In genomic region chr13:53068461-53068860, GRCm38 (mm10) we compare ENCODE assay signal across 11 mouse cellular contexts.
A peak's percentile ranks its signal among the peaks of the same experiment; 100 is the strongest.
DNase-seq lines count a peak whose midpoint lies in the region; ATAC-seq lines count a peak whose summit lies in the region.
"Had no signal": no experiment of that assay in that cellular context is flagged by ENCODE, and none has a peak within 500 bp of the region (broad histone marks: within the 10 kb centered on the region; RNA-seq: fewer than 3 reads in every experiment).

No protein-coding gene starts in this region.

- peak overlapping the region; percentile 23 for H3K27ac ChIP-seq in hindbrain, embryonic 10.5 days
- H3K27ac ChIP-seq in hindbrain, embryonic 16.5 days (ENCODE audit: low read depth, low read length) = no peak overlapping the region
- H3K27ac ChIP-seq: intestine, embryonic 15.5 days; limb, embryonic 13.5 days had no signal

- no peak for ATAC-seq in hindbrain, embryonic 16.5 days
- ATAC-seq: intestine, embryonic 15.5 days had no signal

- H3K36me3 ChIP-seq in hindbrain, embryonic 10.5 days = no peaks in the 10 kb centered on the region
- no peaks in the 10 kb centered on the region for H3K36me3 ChIP-seq in hindbrain, embryonic 16.5 days (ENCODE audit: control insufficient read depth, insufficient read depth, low read length)
- H3K36me3 ChIP-seq: intestine, embryonic 15.5 days; limb, embryonic 13.5 days had no signal

- no peaks in the 10 kb centered on the region for H3K9me3 ChIP-seq in hindbrain, embryonic 10.5 days
- H3K9me3 ChIP-seq in hindbrain, embryonic 16.5 days (ENCODE audit: control insufficient read depth, low read length) = no peaks in the 10 kb centered on the region
- H3K9me3 ChIP-seq: intestine, embryonic 15.5 days; limb, embryonic 13.5 days had no signal

- H3K9ac ChIP-seq in hindbrain, embryonic 16.5 days (ENCODE audit: low read depth, low read length) = no peak overlapping the region
- H3K9ac ChIP-seq: intestine, embryonic 15.5 days; limb, embryonic 13.5 days; lung, embryonic 14.5 days had no signal

- 0 out of 2 replicates have a peak, but pooled peaks cover 2% of the 10 kb centered on the region for H3K27me3 ChIP-seq in hindbrain, embryonic 10.5 days (ENCODE audit: insufficient read depth, poor library complexity, severe bottlenecking)
- no peaks in the 10 kb centered on the region for H3K27me3 ChIP-seq in hindbrain, embryonic 16.5 days (replicated peaks; ENCODE audit: control insufficient read depth, insufficient read depth, low read length)
- H3K27me3 ChIP-seq: intestine, embryonic 15.5 days; limb, embryonic 13.5 days had no signal

- 42% methylated on average over 8 of the region's 8 CpGs for WGBS in hindbrain, embryonic 10.5 days
- 54% methylated on average over 8 of the region's 8 CpGs for WGBS in hindbrain, embryonic 16.5 days

- H3K4me1 ChIP-seq in hindbrain, embryonic 10.5 days (replicated peaks) = peaks cover 18% of the 10 kb centered on the region
- H3K4me1 ChIP-seq in hindbrain, embryonic 16.5 days (ENCODE audit: control insufficient read depth, insufficient read depth, low read depth, low read length) = no peaks in the 10 kb centered on the region; the same call in 1 of the 2 replicates

- H3K4me3 ChIP-seq in hindbrain, embryonic 10.5 days = no peak overlapping the region
- no peak overlapping the region for H3K4me3 ChIP-seq in hindbrain, embryonic 16.5 days (ENCODE audit: low read length)
- H3K4me3 ChIP-seq: intestine, embryonic 15.5 days; limb, embryonic 13.5 days had no signal

- peak; percentile 48 for DNase-seq in hindbrain, embryonic 10.5 days (ENCODE audit: low spot score)
- peak; percentile 66 for DNase-seq in embryo, embryonic 10 days (ENCODE audit: low spot score)
- peak; percentile 20 for DNase-seq in embryo, embryonic 9.5 days (ENCODE audit: extremely low spot score)
- peak; percentile 52 for DNase-seq in mesoderm, embryonic 11.5 days (ENCODE audit: low read depth, low spot score)
- no peak for DNase-seq in urinary bladder, postnatal 10 days (ENCODE audit: low spot score)
- no peak for DNase-seq in layer of hippocampus, adult 18-20 months (ENCODE audit: low spot score in 2 of 2)
- DNase-seq: cerebellum, adult 11-12 months had no signal

- H3K4me2 ChIP-seq in hindbrain, embryonic 16.5 days (ENCODE audit: low read length) = no peak overlapping the region
- H3K4me2 ChIP-seq: intestine, embryonic 15.5 days; lung, embryonic 14.5 days had no signal

Comparison
In these comparisons a context has a peak if more than half of its experiments do, and no peak if none do; other contexts are left out.
1. DNase-seq: peak in hindbrain, embryonic 10.5 days (single experiment), embryo, embryonic 10 days (single experiment), embryo, embryonic 9.5 days (single experiment) and mesoderm, embryonic 11.5 days (single experiment); none in urinary bladder, postnatal 10 days (single experiment) and layer of hippocampus, adult 18-20 months (0 of 2).